Mouse (Mus musculus): ENCODE results near the gene Aspdh. TPM values are rescaled to one million over a fixed set of nuclear protein-coding genes. Genes with fewer than 3 reads are reported as not detected.

The Aspdh gene
- 0.12 and 0.21 TPM in 2 replicates for polyA plus RNA-seq (2015; fragmentation: Nextera tagmentation; extraction: Ambion mirVana)

- WGBS: 79% methylated on average over 2 of the region's 2 CpGs
- Histone ChIP-seq H3K4me2 (replicated peaks; ENCODE audit: low read depth) (no peak within 1 kb of the TSS), H3K27ac (replicated peaks) (no peak within 1 kb of the TSS), H3K36me3 (ENCODE audit: control insufficient read depth, insufficient read depth, low read length) (no peaks in the 10 kb centered on the region), H3K4me3 (ENCODE audit: low read depth, low read length) (no peak within 1 kb of the TSS), H3K9ac (ENCODE audit: low read length) (no peak within 1 kb of the TSS), H3K27me3 (ENCODE audit: control insufficient read depth, insufficient read depth, low read length) (peaks cover 10% of the 10 kb centered on the region), H3K4me1 (replicated peaks; ENCODE audit: control insufficient read depth, insufficient read depth) (no peaks in the 10 kb centered on the region), H3K9me3 (ENCODE audit: control insufficient read depth, low read length) (no peaks in the 10 kb centered on the region)
- TF ChIP-seq EP300 (optimal IDR thresholded peaks at IDR 0.05): no peak
- no peak for TF ChIP-seq CTCF (IDR thresholded peaks at IDR 0.05; ENCODE audit: low read depth)
- ATAC-seq (ENCODE audit: low FRiP score, low TSS enrichment) (no peak), DNase-seq (ENCODE audit: low spot score) (no peak)
Measured at GRCm38 (mm10) chr7:44465111-44465510, at the start of gene Aspdh. Aspdh (plus strand) TSS chr7:44465391.

- H3K36me3 ChIP-seq (ENCODE audit: control insufficient read depth, insufficient read depth, low read length): no peaks in the 10 kb centered on the region
- 13% methylated on average over 8 of the region's 8 CpGs for WGBS
- no peak for ATAC-seq (ENCODE audit: low FRiP score, low TSS enrichment)
- H3K4me3 ChIP-seq (ENCODE audit: low read depth, low read length): no peak overlapping the region
- H3K4me1 ChIP-seq (replicated peaks; ENCODE audit: control insufficient read depth, insufficient read depth): no peaks in the 10 kb centered on the region
- H3K27me3 ChIP-seq (ENCODE audit: control insufficient read depth, insufficient read depth, low read length): peaks cover 8% of the 10 kb centered on the region; the same call in 1 of the 2 replicates
- no peak overlapping the region for H3K4me2 ChIP-seq (replicated peaks; ENCODE audit: low read depth)
- TF ChIP-seq EP300 (optimal IDR thresholded peaks at IDR 0.05) (no peak), CTCF (IDR thresholded peaks at IDR 0.05; ENCODE audit: low read depth) (no peak)
- no peaks in the 10 kb centered on the region for H3K9me3 ChIP-seq (ENCODE audit: control insufficient read depth, low read length)
- no peak overlapping the region for H3K27ac ChIP-seq (replicated peaks)
- H3K9ac ChIP-seq (ENCODE audit: low read length): no peak overlapping the region
- no peak for DNase-seq (ENCODE audit: low spot score)
Measured at GRCm38 (mm10) chr7:44427666-44428065, 37.5 kb upstream of the Aspdh start.

- no peak for DNase-seq (ENCODE audit: low spot score)
- H3K9ac ChIP-seq (ENCODE audit: low read length): peak overlapping the region; percentile 41; the same call in 1 of the 2 replicates
- 3% methylated on average over 17 of the region's 38 CpGs for WGBS
Measured at GRCm38 (mm10) chr7:44428171-44428950, 36.8 kb upstream of the Aspdh start.

GRCm38 (mm10) chr7:44428968-44429521, 36.1 kb upstream of the Aspdh start, which contains the start of gene Lrrc4b:
Lrrc4b (plus strand) TSS chr7:44429018.
- peak within 1 kb of the TSS; percentile 35 for H3K4me3 ChIP-seq (ENCODE audit: low read depth, low read length)
- peak; percentile 31 for ATAC-seq (ENCODE audit: low FRiP score, low TSS enrichment)
- H3K9me3 ChIP-seq (ENCODE audit: control insufficient read depth, low read length): no peaks in the 10 kb centered on the region
- no peak for DNase-seq (ENCODE audit: low spot score)
- H3K27ac ChIP-seq (replicated peaks): no peak within 1 kb of the TSS
- no peaks in the 10 kb centered on the region for H3K4me1 ChIP-seq (replicated peaks; ENCODE audit: control insufficient read depth, insufficient read depth)
- H3K27me3 ChIP-seq (ENCODE audit: control insufficient read depth, insufficient read depth, low read length): peaks cover 8% of the 10 kb centered on the region; the same call in 1 of the 2 replicates
- TF ChIP-seq EP300 (optimal IDR thresholded peaks at IDR 0.05): no peak
- no peak for TF ChIP-seq CTCF (IDR thresholded peaks at IDR 0.05; ENCODE audit: low read depth)
- no peaks in the 10 kb centered on the region for H3K36me3 ChIP-seq (ENCODE audit: control insufficient read depth, insufficient read depth, low read length)
- H3K4me2 ChIP-seq (replicated peaks; ENCODE audit: low read depth): peak within 1 kb of the TSS; percentile 57
- H3K9ac ChIP-seq (ENCODE audit: low read length): peak within 1 kb of the TSS; percentile 41
- WGBS: 1% methylated on average over 41 of the region's 69 CpGs

More at GRCm38 (mm10) chr7:44428171-44428950, 36.8 kb upstream of the Aspdh start:
- ATAC-seq (ENCODE audit: low FRiP score, low TSS enrichment): no peak
- Histone ChIP-seq H3K36me3 (ENCODE audit: control insufficient read depth, insufficient read depth, low read length) (no peaks in the 10 kb centered on the region), H3K4me2 (replicated peaks; ENCODE audit: low read depth) (peak overlapping the region; percentile 57; the same call in 1 of the 2 replicates), H3K9me3 (ENCODE audit: control insufficient read depth, low read length) (no peaks in the 10 kb centered on the region), H3K4me1 (replicated peaks; ENCODE audit: control insufficient read depth, insufficient read depth) (no peaks in the 10 kb centered on the region), H3K27me3 (ENCODE audit: control insufficient read depth, insufficient read depth, low read length) (peaks cover 8% of the 10 kb centered on the region; the same call in 1 of the 2 replicates), H3K4me3 (ENCODE audit: low read depth, low read length) (no peak overlapping the region; the same call in 1 of the 2 replicates), H3K27ac (replicated peaks) (no peak overlapping the region)
- TF ChIP-seq CTCF (IDR thresholded peaks at IDR 0.05; ENCODE audit: low read depth): no peak
- no peak for TF ChIP-seq EP300 (optimal IDR thresholded peaks at IDR 0.05)

- WGBS: 6% methylated on average over 30 of the region's 32 CpGs
- H3K9ac ChIP-seq (ENCODE audit: low read length): no peak overlapping the region
Measured at GRCm38 (mm10) chr7:44429534-44430488, 35.4 kb upstream of the Aspdh start.

More at GRCm38 (mm10) chr7:44429534-44430488, 35.4 kb upstream of the Aspdh start:
- no peaks in the 10 kb centered on the region for H3K9me3 ChIP-seq (ENCODE audit: control insufficient read depth, low read length)
- peak overlapping the region; percentile 57 for H3K4me2 ChIP-seq (replicated peaks; ENCODE audit: low read depth)
- no peak for DNase-seq (ENCODE audit: low spot score)
- TF ChIP-seq CTCF (IDR thresholded peaks at IDR 0.05; ENCODE audit: low read depth) (no peak), EP300 (optimal IDR thresholded peaks at IDR 0.05) (no peak)
- H3K27ac ChIP-seq (replicated peaks): no peak overlapping the region
- peaks cover 8% of the 10 kb centered on the region; the same call in 1 of the 2 replicates for H3K27me3 ChIP-seq (ENCODE audit: control insufficient read depth, insufficient read depth, low read length)
- ATAC-seq (ENCODE audit: low FRiP score, low TSS enrichment): no peak
- H3K4me1 ChIP-seq (replicated peaks; ENCODE audit: control insufficient read depth, insufficient read depth): no peaks in the 10 kb centered on the region
- H3K4me3 ChIP-seq (ENCODE audit: low read depth, low read length): peak overlapping the region; percentile 35
- no peaks in the 10 kb centered on the region for H3K36me3 ChIP-seq (ENCODE audit: control insufficient read depth, insufficient read depth, low read length)
